Mouse (Mus musculus): ENCODE measurements around the gene Cdrt4.

The Cdrt4 gene

GRCm38 (mm10) chr11:62951012-62951411 lies at the start of gene Cdrt4:
Cdrt4 (plus strand) TSS chr11:62951193.
- no peak for DNase-seq (ENCODE audit: low spot score)

DNA sequence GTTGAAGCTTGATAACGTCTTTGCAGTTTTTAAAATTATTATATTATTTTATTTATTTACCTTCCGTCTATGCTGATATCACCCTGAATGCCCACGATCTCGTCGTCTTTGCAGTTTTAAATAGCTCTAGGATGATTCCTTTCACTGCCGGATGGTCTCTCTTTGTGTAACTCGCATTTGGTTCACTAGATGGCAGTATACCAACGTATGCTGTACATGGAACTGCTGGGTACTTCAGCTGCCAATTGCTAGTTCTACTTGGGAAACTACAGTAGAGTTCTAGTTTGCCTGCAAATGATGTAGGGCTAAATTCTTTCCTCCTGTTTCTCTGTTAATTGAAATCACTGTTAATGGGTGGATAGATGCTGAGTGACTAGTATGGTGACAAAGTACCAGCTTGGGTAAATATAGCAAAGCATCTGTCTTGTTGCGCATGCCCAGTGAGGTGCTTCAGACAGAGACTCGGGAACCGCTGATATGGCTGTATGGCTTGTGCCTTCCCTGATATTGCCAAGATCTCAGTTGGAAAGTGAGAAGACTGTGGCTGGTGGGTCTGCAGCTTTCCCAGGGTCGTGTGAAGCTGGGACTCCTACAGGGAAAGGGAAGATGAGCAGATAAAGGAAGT lies 49.2 kb upstream of the Cdrt4 start:
- peak; percentile 90 for DNase-seq (ENCODE audit: low spot score)

DNA sequence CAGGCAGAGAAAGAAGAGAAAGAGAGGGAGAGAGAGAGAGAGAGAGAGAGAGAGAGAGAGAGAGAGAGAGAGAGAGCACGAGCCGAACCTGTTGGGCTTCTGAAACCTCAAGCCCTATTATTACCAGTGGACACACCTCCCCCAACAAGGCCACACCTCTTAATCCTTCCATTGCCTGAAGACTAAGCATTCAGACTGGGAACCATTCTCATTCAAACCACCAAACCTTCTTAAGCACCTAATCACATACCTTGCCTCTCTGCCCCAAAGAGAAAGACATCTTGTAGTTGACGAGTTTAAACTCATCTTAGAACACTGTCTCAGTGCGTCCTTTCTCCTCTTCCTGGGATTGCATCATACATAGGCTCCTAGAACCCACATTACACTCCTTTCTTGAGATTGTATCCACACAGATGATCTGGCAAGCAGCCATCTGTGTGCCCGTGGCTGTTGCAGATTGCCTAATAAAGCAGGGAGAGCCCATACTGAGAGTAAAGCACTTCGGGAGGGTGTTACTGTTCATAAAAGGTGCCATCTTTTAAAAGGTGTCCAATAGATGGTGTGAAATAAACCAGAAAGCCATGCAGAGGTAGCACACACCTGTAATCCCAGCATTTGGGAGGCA lies 47.0 kb upstream of the Cdrt4 start:
- DNase-seq (ENCODE audit: low spot score), result no peak

GRCm38 (mm10) chr11:62909720-62910306 lies 41.2 kb upstream of the Cdrt4 start:
- no peak for DNase-seq (ENCODE audit: low spot score)

GRCm38 (mm10) chr11:62911362-62911761 lies 39.6 kb upstream of the Cdrt4 start:
- no peak for DNase-seq (ENCODE audit: low spot score)

- no peak for DNase-seq (ENCODE audit: low spot score)
Measured at GRCm38 (mm10) chr11:62913141-62913540, 37.9 kb upstream of the Cdrt4 start.

- DNase-seq (ENCODE audit: low spot score), result no peak
Measured at GRCm38 (mm10) chr11:62914532-62914931, 36.5 kb upstream of the Cdrt4 start.

GRCm38 (mm10) chr11:62915486-62915885 lies 35.5 kb upstream of the Cdrt4 start:
- no peak for DNase-seq (ENCODE audit: low spot score)

DNA sequence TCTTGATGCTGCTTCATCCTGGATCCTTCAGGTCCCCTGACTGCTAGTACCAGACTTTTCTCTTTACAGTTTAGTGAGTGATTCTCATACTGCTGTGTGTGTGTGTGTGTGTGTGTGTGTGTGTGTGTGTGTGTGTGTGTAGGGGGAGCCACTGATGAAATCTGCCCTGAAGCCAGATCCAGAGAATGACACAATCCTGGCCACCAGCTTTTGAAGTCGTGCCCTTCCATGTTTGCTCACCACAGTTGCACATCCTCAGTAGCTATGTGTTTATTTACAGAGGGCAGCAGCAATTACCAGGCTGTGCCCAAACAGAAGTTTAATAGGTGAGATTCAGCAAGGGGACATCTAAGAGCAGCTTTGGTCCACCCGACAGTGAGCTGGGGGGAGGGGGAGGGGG lies 34.2 kb upstream of the Cdrt4 start:
- DNase-seq (ENCODE audit: low spot score), result no peak

DNA sequence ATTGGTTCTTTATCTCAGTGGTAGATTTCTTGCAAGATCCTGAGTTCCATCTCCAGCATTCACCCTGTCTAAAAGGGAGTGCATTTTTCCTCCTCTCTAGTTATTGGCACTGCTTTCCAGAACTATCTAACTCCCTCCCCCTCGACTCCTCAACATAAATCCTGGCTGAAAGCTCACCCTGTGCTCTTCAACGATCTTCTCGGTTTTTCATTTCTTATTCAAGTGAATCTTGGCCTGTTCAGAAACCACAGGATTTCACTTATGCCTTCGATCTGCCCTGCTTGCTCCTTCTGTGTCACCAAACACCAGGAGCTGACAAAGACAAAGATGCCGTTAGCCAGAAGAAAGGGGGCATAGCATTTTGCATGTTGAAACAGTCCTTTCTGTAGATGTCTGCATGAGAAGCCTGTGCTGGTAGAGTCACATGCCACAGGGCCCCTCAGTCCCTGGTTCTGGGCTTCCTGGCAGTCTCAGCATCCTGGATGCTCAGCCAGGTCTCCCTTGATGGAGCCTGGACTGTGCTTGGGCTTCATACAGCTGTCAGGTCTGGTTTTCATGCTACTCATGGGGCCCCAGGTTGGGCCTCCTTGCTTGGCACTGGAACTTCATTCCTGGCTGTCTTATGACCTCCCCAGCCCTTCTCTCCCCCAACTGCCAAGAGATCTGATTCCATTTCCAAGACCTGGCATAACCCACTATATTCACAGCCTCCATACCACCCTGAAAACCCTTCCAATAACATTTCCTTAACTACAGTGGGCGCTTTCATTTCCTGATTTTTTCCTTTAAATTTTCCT lies 30.8 kb upstream of the Cdrt4 start:
- no peak for DNase-seq (ENCODE audit: low spot score)

GRCm38 (mm10) chr11:62920743-62921050 lies 30.3 kb upstream of the Cdrt4 start:
- DNase-seq (ENCODE audit: low spot score), result no peak

- peak; percentile 93 for DNase-seq (ENCODE audit: low spot score)
Measured at GRCm38 (mm10) chr11:62921052-62921977, 29.7 kb upstream of the Cdrt4 start.

DNA sequence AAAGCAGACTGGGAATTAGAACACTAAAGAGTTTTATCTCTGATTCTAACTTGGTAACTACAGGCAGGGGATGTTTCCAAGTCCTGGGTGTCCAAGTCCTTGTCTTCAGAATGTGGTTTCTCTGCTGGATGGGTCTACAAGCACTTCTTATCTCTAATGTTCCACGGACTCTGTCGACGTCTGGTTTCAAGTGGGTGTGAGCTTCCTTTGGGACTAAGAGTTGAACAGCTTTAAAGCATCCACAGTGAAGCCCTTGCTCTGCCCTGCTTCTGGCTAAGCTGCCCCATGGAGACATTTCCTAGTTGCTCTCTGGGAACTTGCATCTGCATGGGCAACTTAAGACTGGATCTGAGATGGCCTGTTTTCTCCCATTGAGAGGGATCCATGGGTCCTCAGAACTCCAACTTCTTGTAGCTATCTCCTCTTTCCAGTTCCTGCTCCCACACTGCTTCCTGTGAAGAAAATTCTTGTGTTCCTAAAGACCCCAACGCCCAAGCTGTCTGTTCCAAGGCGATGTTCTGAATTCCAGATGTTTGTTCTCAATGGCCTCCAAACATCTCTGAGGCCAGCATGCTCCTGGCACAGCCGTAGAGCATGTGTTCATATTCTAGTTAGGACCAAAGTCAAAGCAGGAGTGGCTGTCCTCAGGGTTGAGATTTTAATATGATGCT lies 26.8 kb upstream of the Cdrt4 start:
- DNase-seq (ENCODE audit: low spot score), result no peak

GRCm38 (mm10) chr11:62929799-62930198 lies 21.2 kb upstream of the Cdrt4 start:
- no peak for DNase-seq (ENCODE audit: low spot score)

DNA sequence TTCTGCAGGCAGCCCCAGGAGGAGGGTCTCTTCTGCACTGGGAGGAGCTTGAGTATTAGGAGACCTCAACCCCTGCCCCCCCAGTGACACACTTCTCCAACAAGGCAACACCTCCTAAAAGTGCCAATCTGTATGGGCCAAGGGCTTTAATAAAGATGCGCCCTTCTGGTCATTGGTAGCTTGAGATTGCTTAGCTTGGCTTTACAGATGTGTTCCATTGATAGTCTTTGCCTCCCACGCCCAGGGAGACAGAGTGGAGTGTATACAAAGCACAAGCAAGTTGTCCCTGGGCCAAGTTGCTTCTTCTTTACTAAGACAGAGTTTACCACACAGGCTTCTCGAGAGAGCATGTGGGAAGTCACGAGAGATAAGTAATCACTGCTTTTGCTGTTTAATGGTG lies 20.4 kb upstream of the Cdrt4 start:
- no peak for DNase-seq (ENCODE audit: low spot score)

DNA sequence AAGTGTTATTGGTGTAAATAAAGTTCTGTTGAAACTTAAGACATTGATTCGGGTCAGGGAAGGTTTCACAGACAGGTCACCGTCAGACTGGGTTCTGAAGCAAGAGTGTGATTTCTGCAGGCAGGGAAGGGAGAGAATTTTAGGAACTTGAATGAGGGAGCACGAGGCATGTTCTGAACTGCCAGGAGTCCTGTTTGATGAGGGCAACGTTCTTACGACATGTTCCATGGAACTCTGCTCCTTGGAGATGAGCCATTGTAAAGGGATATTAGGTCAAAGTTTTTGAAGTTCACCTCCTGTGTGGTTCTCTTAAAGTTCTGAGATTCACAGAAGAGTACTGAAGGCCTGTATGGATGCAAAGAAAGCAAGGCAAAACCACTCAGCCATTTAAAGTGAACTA lies 19.9 kb upstream of the Cdrt4 start:
- DNase-seq (ENCODE audit: low spot score), result no peak

DNA sequence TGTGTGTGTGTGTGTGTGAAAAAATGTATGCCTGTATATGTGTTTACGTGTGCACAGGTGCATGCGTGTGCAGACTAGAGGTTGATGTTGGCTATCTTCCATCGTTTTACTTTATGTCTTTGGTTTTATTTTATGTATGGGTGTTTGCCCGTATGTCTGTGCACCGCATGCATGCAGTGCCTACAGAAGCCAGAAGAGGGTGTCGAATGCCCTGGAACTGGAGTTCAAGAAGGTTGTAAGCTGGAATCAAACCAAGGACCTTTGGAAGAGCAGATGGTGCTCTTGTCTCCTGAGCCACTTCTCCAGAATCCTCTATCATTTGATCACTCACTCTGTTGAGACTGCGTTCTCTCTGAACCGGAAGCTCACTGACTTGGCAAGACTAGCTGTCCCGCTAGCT lies 17.9 kb upstream of the Cdrt4 start:
- no peak for DNase-seq (ENCODE audit: low spot score)

- DNase-seq (ENCODE audit: low spot score), result no peak
Measured at GRCm38 (mm10) chr11:62934795-62935514, 16.0 kb upstream of the Cdrt4 start.

- no peak for DNase-seq (ENCODE audit: low spot score)
Measured at GRCm38 (mm10) chr11:62937986-62938385, 13.0 kb upstream of the Cdrt4 start.

DNA sequence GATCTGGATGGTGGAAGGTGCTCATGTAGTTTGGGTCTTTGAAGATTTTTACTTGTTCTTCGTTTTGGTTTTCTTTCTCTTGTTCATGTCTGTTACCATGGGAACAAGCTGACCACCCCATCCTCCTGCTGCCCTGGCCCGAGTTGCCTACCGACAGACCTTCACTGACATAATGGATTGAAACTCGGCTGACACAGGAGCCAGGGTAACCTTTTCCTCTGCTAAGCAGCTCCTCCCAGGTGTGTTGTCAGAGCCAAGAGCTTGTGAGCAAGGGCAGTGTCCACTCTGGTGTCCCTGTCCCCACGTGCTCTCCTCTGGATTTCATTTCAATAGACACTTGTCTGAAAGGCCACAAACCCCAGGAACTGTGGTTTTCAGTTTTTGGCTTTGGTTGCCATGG lies 12.1 kb upstream of the Cdrt4 start:
- DNase-seq (ENCODE audit: low spot score), result no peak

DNA sequence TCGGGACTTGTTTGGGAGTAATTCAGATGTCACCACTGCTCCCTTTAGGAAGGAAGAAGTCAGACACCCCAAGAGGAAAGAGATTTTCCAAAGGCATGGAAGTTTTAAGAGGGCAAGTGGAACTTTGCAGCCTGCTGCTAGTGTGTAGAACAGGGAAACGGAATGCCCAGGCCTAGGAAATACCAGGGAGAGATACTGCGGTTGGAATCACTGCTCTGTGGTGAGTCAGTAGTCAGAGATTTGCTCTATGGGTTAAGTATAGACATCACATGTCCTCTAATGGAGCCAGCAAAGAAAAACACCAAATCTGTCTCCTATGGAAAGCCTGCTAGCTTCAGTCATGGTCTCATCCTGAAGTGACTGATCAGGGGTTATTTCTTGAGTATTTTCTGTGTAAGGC lies 10.8 kb upstream of the Cdrt4 start:
- no peak for DNase-seq (ENCODE audit: low spot score)

Data from layer of hippocampus, adult 11-12 months (tissue).